Mouse (Mus musculus) hindbrain, embryonic 14.5 days (tissue): Measurements from ENCODE around the gene Osbp2. TPM values are rescaled to one million over a fixed set of nuclear protein-coding genes. Genes with fewer than 3 reads are reported as not detected.
A peak's percentile ranks its signal among the peaks of the same experiment; 100 is the strongest.

Experiments used
- ATAC-seq: fragments of 200-750 bp; cut with Nextera tagmentation; 2 replicates; pipeline ENCODE4 v1.8.0; 2017; ENCODE audit warnings: moderate number of reproducible peaks, mild to moderate bottlenecking, moderate TSS enrichment, moderate library complexity; ENCODE audit not compliant: low FRiP score
- DNase-seq: peaks from one replicate; pipeline ENCODE4 v3.0.0-alpha.2; 2015; ENCODE audit warnings: low spot score
- H3K27ac ChIP-seq: fragments of 300-500 bp; sonication (generic); 2 replicates; pipeline ENCODE4 v1.5.1; 2014; ENCODE audit warnings: mild to moderate bottlenecking, moderate library complexity
- H3K27me3 ChIP-seq: fragments of 300-500 bp; sonication (generic); 2 replicates; pipeline ENCODE4 v1.6.1; 2014; ENCODE audit warnings: mild to moderate bottlenecking, low read length, mixed read lengths; ENCODE audit not compliant: control insufficient read depth, insufficient read depth
- H3K36me3 ChIP-seq: fragments of 300-500 bp; sonication (generic); replicated peaks from 2 replicates; pipeline ENCODE4 v1.6.1; 2014; ENCODE audit not compliant: control insufficient read depth, insufficient read depth
- H3K4me1 ChIP-seq: fragments of 300-500 bp; sonication (generic); replicated peaks from 2 replicates; pipeline ENCODE4 v1.6.1; 2014; ENCODE audit warnings: antibody characterized with exemption, low read length, mixed read lengths; ENCODE audit not compliant: control insufficient read depth, insufficient read depth
- H3K4me2 ChIP-seq: fragments of 300-500 bp; sonication (generic); replicated peaks from 2 replicates; pipeline ENCODE4 v1.6.1; 2014; ENCODE audit warnings: mild to moderate bottlenecking, moderate library complexity
- H3K4me3 ChIP-seq: fragments of 300-500 bp; sonication (generic); replicated peaks from 2 replicates; pipeline ENCODE4 v1.5.1; 2014; ENCODE audit warnings: mild to moderate bottlenecking, low read length
- H3K9ac ChIP-seq: fragments of 300-500 bp; sonication (generic); 2 replicates; pipeline ENCODE4 v1.6.1; 2014
- H3K9me3 ChIP-seq: fragments of 300-500 bp; sonication (generic); 2 replicates; pipeline ENCODE4 v1.6.1; 2016; ENCODE audit warnings: low read length; ENCODE audit not compliant: control insufficient read depth
- WGBS: fragments of 180-500 bp; shearing (Covaris S2); extraction: QIAGEN DNeasy Blood & Tissue Kit; methylation state at CpG from one replicate; pipeline ENCODE4 v1.1.7; 2014; 5-methylcytosine and 5-hydroxymethylcytosine counted together
- polyA plus RNA-seq: library from polyadenylated mRNA; unstranded; fragments of >200 nt; fragmentation: Nextera tagmentation; extraction: Ambion mirVana; gene quantifications from 2 replicates; pipeline ENCODE4 v1.2.1, GENCODE M21; 2014

The Osbp2 gene
- polyA plus RNA-seq, 1 experiment from 2014 or later = 23.8 TPM

- H3K27me3 ChIP-seq = no peaks in the 10 kb centered on the region
- no peak overlapping the region for H3K27ac ChIP-seq
- H3K36me3 ChIP-seq = no peaks in the 10 kb centered on the region
- no peaks in the 10 kb centered on the region for H3K9me3 ChIP-seq
- no peak overlapping the region for H3K9ac ChIP-seq
- H3K4me3 ChIP-seq = no peak overlapping the region
- peaks cover 11% of the 10 kb centered on the region for H3K4me1 ChIP-seq
- H3K4me2 ChIP-seq = no peak overlapping the region
- ATAC-seq (no peak), DNase-seq (no peak)
- 81% methylated on average over 11 of the region's 11 CpGs for WGBS
Observed at GRCm38 (mm10) chr11:3735715-3736114, 128.0 kb downstream of the Osbp2 start.

DNA sequence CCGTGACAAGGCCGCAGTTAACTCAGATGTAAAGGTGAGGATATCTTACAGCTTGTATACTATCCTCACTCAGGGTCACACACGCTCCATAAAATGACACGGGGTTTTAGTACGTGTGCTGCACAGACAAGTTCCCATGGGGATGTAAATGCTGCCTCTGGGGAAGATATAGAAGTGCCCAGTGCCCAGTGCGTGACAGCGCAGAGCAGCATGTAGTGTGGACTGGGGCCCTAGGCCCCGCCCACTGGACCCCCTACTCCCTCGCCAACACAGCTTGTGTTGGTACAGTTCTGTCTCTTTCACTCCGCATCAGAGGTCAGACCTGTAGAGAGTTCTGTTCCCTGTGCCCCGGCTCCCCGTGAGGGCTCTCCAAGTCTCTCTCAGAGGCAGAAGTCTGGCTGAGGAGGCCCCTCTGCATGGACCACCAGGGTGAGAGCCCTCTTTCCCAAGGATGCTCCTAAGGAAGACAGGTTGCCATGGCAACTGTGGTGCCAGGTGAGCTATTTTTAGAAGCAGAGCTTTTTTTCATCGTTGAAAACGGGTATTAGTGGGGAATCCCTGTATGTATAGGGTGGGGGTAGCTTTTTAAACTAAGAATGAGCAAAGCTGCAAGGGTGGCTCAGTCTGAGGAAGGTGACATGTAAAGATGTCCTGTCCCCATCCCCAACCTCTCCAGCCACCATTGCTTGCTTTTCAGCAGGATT is 129.6 kb downstream of the Osbp2 start:
- H3K36me3 ChIP-seq = no peaks in the 10 kb centered on the region
- no peaks in the 10 kb centered on the region for H3K27me3 ChIP-seq
- peak overlapping the region; percentile 17; the same call in 1 of the 2 replicates for H3K4me2 ChIP-seq
- no peaks in the 10 kb centered on the region for H3K9me3 ChIP-seq
- peak overlapping the region; percentile 88 for H3K27ac ChIP-seq
- 58% methylated on average over 14 of the region's 14 CpGs for WGBS
- no peak overlapping the region for H3K4me3 ChIP-seq
- peaks cover 11% of the 10 kb centered on the region for H3K4me1 ChIP-seq
- peak; percentile 59; the same call in 1 of the 2 replicates for ATAC-seq
- no peak overlapping the region for H3K9ac ChIP-seq
- peak; percentile 68 for DNase-seq

GRCm38 (mm10) chr11:3731469-3731868 is 132.2 kb downstream of the Osbp2 start:
- H3K27me3 ChIP-seq = no peaks in the 10 kb centered on the region
- H3K9ac ChIP-seq = no peak overlapping the region
- H3K9me3 ChIP-seq = no peaks in the 10 kb centered on the region
- no peak overlapping the region for H3K4me3 ChIP-seq
- 81% methylated on average over 4 of the region's 4 CpGs for WGBS
- H3K36me3 ChIP-seq = no peaks in the 10 kb centered on the region
- ATAC-seq (no peak), DNase-seq (no peak)
- peaks cover 11% of the 10 kb centered on the region for H3K4me1 ChIP-seq
- no peak overlapping the region for H3K4me2 ChIP-seq
- H3K27ac ChIP-seq = no peak overlapping the region

DNA sequence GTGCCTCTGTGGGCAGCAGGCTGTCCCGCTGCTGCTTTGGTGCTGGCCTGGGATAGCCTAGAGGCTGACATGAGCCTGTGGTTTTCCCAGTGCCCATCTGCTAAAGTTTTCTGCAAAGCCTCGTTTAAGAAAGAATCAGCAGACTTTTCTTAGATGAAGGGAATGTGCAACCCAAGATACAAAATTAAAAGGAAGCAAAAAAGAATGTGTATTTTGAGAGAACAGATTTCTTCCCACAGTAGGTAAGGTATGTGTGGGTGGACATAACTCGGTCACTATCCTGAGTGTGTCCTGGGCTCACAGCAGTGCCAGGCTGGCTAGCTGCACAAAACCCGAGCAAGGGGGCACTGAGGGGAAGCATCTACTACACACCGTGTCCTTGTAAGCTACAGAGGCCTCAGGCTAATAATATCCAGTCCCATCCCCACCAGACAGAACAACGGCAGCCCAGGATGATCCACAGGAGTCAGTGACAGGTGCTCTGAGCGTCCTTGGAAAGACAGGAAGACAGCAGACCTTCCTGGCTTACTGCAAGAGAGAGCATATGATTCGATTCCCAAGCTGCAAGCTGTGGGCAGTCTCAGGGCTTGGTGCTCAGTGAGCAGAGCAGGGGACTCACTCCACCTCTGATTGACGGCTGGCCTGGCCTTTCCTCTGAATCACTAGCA is 136.1 kb downstream of the Osbp2 start:
- ATAC-seq = no peak
- no peak overlapping the region for H3K27ac ChIP-seq
- no peaks in the 10 kb centered on the region for H3K9me3 ChIP-seq
- 78% methylated on average over 9 of the region's 9 CpGs for WGBS
- H3K4me3 ChIP-seq = no peak overlapping the region
- DNase-seq = no peak
- no peak overlapping the region for H3K4me2 ChIP-seq
- H3K36me3 ChIP-seq = no peaks in the 10 kb centered on the region
- no peaks in the 10 kb centered on the region for H3K27me3 ChIP-seq
- peaks cover 11% of the 10 kb centered on the region; the same call in 1 of the 2 replicates for H3K4me1 ChIP-seq
- H3K9ac ChIP-seq = no peak overlapping the region

- peak; percentile 41 for DNase-seq
- Histone ChIP-seq H3K9ac (no peak overlapping the region), H3K9me3 (no peaks in the 10 kb centered on the region), H3K27ac (peak overlapping the region; percentile 71), H3K36me3 (no peaks in the 10 kb centered on the region), H3K27me3 (no peaks in the 10 kb centered on the region), H3K4me3 (no peak overlapping the region), H3K4me1 (peaks cover 11% of the 10 kb centered on the region; the same call in 1 of the 2 replicates), H3K4me2 (no peak overlapping the region)
- 56% methylated on average over 10 of the region's 10 CpGs for WGBS
- ATAC-seq = no peak
Observed at GRCm38 (mm10) chr11:3725331-3726054, 138.2 kb downstream of the Osbp2 start.

DNA sequence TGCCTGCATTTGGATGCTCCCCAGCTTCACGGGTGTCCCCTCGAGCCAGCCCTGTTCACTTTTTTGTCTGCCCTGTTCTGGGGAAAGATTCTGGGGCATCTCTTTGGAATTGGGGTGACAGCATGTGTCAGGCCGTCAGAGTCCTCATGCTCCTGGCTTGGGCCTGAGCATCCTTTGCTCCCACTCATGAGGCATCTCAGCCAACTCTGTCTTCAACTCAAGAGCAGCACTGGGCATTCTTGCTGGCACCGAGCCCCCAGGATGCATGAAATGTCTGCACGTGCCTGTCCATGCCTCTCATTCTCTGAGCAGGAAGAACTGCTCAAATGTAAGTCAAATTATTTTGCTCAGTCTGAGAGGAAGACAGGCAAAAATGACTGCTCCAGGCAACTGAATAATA is 139.0 kb downstream of the Osbp2 start:
- ATAC-seq = no peak
- H3K36me3 ChIP-seq = no peaks in the 10 kb centered on the region
- H3K9me3 ChIP-seq = no peaks in the 10 kb centered on the region
- WGBS = 70% methylated on average over 5 of the region's 5 CpGs
- peaks cover 11% of the 10 kb centered on the region; the same call in 1 of the 2 replicates for H3K4me1 ChIP-seq
- no peak overlapping the region for H3K4me3 ChIP-seq
- H3K9ac ChIP-seq = no peak overlapping the region
- no peak for DNase-seq
- H3K4me2 ChIP-seq = no peak overlapping the region
- no peaks in the 10 kb centered on the region for H3K27me3 ChIP-seq
- H3K27ac ChIP-seq = peak overlapping the region; percentile 71; the same call in 1 of the 2 replicates

- H3K9ac ChIP-seq = no peak overlapping the region
- no peak overlapping the region for H3K4me3 ChIP-seq
- ATAC-seq = no peak
- H3K27me3 ChIP-seq = no peaks in the 10 kb centered on the region
- no peak for DNase-seq
- no peak overlapping the region for H3K27ac ChIP-seq
- H3K4me1 ChIP-seq = peaks cover 11% of the 10 kb centered on the region; the same call in 1 of the 2 replicates
- no peak overlapping the region for H3K4me2 ChIP-seq
- no peaks in the 10 kb centered on the region for H3K9me3 ChIP-seq
- 51% methylated on average over 4 of the region's 4 CpGs for WGBS
- H3K36me3 ChIP-seq = no peaks in the 10 kb centered on the region
Observed at GRCm38 (mm10) chr11:3723910-3724309, 139.8 kb downstream of the Osbp2 start.

GRCm38 (mm10) chr11:3722861-3723260 is 140.8 kb downstream of the Osbp2 start:
- Histone ChIP-seq H3K36me3 (no peaks in the 10 kb centered on the region), H3K27me3 (no peaks in the 10 kb centered on the region), H3K9me3 (no peaks in the 10 kb centered on the region), H3K4me3 (no peak overlapping the region), H3K9ac (no peak overlapping the region), H3K27ac (no peak overlapping the region), H3K4me2 (no peak overlapping the region), H3K4me1 (peaks cover 11% of the 10 kb centered on the region; the same call in 1 of the 2 replicates)
- 66% methylated on average over 3 of the region's 3 CpGs for WGBS
- ATAC-seq (no peak), DNase-seq (no peak)

DNA sequence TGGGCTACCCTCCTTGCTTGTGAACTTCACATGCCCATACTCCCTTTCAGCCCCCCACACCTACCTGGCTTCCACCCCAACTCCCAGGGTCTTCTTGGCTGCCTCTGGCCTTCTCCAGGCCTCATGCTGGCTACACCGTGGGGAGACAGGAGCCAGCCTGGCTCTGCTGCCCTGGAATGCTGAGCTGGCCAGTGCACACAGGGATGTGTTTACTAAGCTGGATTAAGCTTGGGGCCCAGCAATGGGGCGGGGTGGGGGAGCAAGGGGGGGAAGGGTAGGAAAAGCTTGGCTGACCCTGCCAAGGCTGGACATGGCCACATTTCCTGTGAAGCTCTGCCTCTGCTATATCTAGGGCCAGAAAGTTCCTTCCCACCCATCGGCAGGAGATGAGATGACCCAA is 141.7 kb downstream of the Osbp2 start:
- H3K4me2 ChIP-seq = no peak overlapping the region
- ATAC-seq (no peak), DNase-seq (no peak)
- H3K27ac ChIP-seq = no peak overlapping the region
- no peaks in the 10 kb centered on the region for H3K36me3 ChIP-seq
- peaks cover 11% of the 10 kb centered on the region; the same call in 1 of the 2 replicates for H3K4me1 ChIP-seq
- H3K27me3 ChIP-seq = no peaks in the 10 kb centered on the region
- no peaks in the 10 kb centered on the region for H3K9me3 ChIP-seq
- H3K4me3 ChIP-seq = no peak overlapping the region
- H3K9ac ChIP-seq = no peak overlapping the region
- 64% methylated on average over 3 of the region's 3 CpGs for WGBS
